Mouse (Mus musculus): ENCODE measurements around the gene Olfr1320.

The Olfr1320 gene

DNA sequence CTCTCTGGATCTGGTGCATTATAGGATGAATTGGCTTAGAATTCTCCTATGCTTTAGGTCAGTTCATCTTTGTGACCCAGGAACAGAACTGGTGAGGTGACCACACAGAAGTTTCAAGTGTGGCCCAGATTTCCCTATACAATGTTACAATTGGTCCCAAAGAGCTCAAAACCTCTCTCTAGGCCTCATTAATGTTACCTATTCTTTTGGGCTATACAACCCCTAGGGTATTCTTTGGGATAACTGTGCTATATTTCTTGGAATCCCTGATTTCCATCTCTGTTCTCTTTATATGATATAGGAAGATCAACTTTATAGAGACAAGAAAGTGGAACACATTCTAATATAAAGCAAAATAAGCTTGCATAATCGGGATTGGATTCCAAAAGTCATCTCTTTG, at the start of gene Olfr1320:
Gene Olfr1320 (plus strand): TSS at position 301 of the 400 bp plus-strand sequence.
- no peak for DNase-seq

DNA sequence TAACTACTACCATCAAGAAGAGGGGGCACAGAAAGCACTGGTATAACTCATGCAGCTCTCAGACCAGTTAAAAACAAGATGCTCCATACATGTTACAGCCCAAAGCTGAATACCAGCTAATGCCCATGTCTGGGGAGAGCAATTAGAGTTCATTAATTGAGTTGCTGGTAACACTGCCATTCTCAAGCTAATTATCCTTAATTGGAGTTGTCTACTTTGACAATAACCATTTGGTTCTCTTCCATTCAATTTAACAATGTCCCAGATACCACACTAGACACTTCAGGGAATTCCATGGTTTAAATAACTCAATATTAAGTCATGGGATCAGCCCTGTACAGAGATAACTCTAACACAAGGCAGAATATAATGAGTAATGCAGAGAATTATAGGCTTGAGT, 44.6 kb upstream of the Olfr1320 start:
- DNase-seq, result no peak

GRCm38 (mm10) chrX:49631195-49631594, 40.9 kb upstream of the Olfr1320 start:
- no peak for DNase-seq

- peak; percentile 4 to 17 for DNase-seq
These were observed 11.4 kb upstream of the Olfr1320 start for GRCm38 (mm10) chrX:49660781-49661180.
